Mouse (Mus musculus): ENCODE results near the gene Hist1h3b. TPM values are rescaled to one million over a fixed set of nuclear protein-coding genes. Genes with fewer than 3 reads are reported as not detected.

Gene Hist1h3b
- 17.1 TPM for total RNA-seq (2023)

DNA sequence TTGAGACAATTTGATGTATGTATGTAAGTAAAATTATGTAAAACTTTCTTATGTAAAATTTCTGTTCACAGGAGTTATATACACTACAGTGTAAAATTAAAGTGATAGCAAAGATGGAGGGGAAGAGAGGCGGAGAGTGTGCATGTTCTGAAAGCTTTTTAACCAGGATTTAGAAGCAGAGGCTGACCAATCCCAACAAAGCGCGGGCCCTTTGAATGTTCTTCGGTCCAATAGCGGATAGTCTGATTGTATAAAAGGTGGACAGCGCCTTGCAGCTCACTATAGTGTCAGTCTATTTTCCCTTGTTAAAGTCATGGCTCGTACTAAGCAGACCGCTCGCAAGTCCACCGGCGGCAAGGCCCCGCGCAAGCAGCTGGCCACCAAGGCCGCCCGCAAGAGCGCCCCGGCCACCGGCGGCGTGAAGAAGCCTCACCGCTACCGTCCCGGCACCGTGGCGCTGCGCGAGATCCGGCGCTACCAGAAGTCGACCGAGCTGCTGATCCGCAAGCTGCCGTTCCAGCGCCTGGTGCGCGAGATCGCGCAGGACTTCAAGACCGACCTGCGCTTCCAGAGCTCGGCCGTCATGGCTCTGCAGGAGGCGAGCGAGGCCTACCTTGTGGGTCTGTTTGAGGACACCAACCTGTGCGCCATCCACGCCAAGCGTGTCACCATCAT is at the start of gene Hist1h3b:
Gene Hist1h3b, plus strand, starts transcription at position 201 of the 675 bp plus-strand sequence.

DNA sequence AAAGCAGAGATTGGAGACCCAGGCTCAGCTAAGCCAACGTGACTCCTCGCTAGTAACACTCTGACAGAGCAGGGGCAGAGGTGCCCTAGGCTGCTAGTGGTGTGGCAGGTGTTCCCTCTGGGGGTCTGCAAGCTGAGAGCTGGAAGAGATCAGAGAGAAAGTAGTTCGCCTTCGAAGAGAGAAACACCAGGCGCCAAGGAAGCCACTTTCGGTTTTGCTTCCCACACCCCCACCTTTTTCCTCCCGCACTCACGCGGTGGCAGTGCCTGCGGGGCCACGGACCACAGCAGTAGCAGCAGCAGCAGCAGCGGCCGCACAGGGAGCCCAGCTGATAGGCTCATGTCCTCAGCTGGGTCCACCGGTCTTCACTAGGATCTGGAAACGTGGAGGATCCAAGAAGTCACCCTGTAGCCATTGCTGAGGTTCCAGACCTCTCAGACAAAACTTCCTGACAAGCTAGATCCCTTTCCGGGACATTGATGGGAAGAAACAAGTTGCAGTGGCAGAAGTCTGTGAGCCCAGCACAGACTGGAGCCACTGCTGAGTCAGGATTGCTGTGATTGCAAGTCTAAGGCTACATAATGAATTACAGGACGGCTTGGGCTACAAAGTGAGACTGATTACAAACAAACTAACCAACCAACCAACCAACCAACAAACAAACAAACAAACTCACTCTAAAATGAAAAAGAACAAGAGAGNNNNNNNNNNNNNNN is 41.5 kb upstream of the Hist1h3b start, which contains the start of gene Hfe:
Gene Hfe, minus strand, starts transcription at position 481 of the 716 bp plus-strand sequence.

DNA sequence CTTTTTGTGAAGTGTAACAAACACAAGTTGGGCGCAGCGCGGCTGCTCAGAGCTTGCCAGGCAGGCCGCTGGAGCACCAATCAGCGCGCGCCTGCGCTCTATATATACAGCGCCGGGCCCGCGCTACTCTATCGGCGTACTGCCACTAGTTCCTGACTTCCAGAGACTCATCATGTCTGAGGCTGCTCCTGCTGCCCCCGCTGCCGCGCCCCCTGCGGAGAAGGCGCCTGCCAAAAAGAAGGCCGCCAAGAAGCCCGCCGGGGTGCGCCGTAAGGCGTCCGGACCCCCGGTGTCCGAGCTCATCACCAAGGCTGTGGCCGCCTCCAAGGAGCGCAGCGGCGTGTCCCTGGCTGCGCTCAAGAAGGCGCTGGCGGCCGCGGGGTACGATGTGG is 13.4 kb upstream of the Hist1h3b start, which contains the start of gene Hist1h1c:
Gene Hist1h1c, plus strand, starts transcription at position 132 of the 392 bp plus-strand sequence.

DNA sequence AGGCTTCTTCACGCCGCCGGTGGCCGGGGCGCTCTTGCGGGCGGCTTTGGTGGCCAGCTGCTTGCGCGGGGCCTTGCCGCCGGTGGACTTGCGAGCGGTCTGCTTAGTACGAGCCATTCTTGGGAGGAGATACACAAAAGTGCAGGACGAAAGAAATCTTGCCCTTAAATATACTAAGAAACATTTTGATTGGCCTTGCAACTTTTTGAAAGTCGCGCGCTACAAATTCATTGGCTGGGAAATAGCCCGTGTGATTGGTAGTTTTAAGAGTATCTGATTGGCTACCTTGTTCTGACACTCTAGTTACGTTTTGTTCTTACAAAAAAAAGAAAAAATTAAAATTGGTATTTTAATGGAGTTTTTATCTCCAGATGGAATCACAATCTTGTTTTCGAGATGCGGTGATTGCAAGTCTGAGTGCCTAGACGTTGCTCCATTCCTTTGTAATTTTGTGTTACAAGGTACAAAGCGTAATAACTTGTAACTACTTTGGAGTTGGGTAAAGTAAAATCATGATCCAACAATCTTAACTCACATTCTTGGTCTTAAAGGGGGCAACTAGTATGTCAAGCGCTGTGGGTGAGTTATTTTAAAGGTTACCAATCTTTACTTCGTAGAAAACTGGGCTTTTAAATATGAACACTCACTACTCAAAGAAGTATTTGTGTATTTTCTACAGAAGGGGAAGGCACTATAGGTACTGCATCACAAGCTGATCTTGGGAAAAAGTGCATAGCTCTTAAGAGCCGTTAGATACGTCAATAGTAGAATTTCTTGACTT is 6.5 kb upstream of the Hist1h3b start, which contains the start of gene Hist1h3c:
Gene Hist1h3c, minus strand, starts transcription at position 222 of the 781 bp plus-strand sequence.

DNA sequence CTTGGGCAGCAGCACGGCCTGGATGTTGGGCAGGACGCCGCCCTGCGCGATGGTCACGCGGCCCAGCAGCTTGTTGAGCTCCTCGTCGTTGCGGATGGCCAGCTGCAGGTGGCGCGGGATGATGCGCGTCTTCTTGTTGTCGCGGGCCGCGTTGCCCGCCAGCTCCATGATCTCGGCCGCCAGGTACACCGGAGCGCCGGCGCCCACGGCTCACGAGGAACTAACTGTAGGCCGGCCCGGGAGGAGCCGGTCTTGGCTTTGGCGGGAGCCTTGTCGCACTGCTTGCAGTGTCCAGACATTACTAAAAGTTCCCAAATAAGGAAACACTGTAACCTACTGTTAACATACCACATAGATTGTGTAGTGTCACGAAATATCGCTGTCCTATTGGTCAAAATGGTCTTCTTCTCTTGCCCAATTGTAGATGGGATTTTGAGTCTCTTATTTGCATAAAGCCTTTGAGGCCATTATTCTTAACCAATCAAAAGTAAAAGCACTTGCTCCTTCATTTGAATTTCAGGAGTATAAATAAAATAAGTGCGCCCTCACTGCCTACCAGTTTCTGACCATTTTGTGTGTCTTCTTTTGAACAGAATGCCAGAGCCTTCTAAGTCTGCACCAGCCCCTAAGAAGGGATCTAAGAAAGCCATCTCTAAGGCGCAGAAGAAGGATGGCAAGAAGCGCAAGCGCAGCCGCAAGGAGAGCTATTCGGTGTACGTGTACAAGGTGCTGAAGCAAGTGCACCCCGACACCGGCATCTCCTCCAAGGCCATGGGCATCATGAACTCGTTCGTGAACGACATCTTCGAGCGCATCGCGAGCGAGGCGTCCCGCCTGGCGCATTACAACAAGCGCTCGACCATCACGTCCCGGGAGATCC is 5.6 kb upstream of the Hist1h3b start, which contains the start of gene Hist1h2bb:
Gene Hist1h2bb, plus strand, starts transcription at position 534 of the 880 bp plus-strand sequence.

DNA sequence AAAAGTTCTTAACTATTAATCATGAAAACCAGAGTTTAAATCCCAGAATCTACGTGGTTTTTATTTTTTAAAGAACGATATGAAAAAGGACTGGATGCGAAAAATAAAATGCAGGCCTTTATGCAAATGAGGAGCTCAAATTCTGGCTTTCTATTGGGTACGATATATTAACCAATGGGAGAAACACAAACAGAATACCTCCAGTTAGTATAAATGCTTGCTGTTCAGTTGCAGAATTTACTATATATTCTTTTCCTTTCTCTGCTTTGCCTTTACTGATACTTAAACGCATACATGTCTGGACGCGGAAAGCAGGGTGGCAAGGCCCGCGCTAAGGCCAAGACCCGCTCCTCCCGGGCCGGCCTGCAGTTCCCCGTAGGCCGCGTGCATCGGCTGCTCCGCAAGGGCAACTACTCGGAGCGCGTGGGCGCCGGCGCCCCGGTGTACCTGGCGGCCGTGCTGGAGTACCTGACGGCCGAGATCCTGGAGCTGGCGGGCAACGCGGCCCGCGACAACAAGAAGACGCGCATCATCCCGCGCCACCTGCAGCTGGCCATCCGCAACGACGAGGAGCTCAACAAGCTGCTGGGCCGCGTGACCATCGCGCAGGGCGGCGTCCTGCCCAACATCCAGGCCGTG is 1.1 kb upstream of the Hist1h3b start, which contains the start of gene Hist1h2ab:
Gene Hist1h2ab, plus strand, starts transcription at position 288 of the 639 bp plus-strand sequence.

GRCm38 (mm10) chr13:23756790-23757189 is 4.7 kb downstream of the Hist1h3b start, which contains the start of gene Hist1h4b:
Gene Hist1h4b, plus strand, starts transcription at chr13:23757013.

DNA sequence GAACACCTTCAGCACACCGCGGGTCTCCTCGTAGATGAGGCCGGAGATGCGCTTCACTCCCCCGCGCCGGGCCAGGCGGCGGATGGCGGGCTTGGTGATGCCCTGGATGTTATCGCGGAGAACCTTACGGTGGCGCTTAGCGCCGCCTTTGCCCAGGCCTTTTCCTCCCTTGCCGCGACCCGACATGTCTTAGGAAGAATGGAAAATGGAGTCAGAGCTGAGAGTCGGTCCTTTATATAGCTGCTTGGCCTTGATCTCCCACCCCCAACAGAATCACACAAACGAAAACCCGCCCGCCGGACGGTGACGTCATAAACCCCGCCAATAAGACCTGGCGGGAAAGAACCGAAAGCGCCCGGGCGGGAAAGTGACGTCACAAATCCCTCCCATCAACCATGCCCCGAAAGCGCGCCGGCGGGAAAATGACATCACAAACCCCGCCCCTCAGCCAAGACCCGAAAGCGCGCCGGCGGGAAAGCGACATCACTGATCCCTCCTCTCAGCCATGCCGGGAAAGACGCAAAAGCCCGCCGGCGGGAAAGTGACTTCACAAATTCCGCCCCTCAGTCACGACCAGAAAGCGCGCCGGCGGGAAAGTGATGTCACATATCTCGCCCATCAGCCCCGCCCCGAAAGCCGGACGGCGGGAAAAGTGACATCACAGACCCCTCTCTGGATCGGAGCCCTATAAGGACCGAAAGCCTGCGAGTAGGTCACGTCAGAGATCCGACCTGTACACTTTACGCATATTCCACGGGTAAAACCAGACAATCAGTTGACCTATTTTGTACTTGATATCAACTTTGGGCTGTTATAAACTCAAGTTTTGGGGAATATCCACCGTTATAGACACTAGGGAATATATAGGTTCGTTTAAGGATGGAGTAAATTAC is 9.2 kb downstream of the Hist1h3b start, which contains the start of gene Hist1h4a:
Gene Hist1h4a, minus strand, starts transcription at position 259 of the 893 bp plus-strand sequence.

GRCm38 (mm10) chr13:23761871-23762821 is 10.1 kb downstream of the Hist1h3b start, which contains the start of gene Hist1h3a:
Gene Hist1h3a, minus strand, starts transcription at chr13:23762386.

DNA sequence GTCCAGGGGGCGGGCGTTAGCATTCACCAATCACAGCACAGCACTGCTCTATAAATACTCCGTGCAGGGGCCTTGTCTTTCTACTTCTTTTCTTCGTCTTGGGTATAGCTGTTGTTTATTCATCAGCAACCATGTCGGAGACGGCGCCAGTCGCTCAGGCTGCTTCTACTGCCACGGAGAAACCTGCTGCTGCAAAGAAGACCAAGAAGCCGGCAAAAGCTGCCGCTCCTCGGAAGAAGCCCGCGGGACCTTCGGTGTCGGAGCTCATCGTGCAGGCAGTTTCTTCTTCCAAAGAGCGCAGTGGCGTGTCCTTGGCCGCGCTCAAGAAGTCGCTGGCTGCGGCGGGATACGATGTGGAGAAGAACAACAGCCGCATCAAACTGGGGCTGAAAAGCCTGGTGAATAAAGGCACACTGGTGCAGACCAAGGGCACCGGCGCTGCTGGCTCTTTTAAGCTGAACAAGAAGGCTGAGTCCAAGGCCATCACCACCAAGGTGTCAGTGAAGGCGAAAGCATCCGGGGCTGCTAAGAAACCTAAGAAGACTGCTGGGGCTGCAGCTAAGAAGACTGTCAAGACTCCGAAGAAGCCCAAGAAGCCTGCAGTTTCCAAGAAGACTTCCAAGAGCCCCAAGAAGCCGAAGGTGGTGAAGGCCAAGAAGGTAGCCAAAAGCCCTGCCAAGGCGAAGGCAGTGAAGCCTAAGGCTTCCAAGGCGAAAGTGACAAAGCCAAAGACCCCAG is 11.7 kb downstream of the Hist1h3b start, which contains the start of gene Hist1h1a:
Gene Hist1h1a, plus strand, starts transcription at position 81 of the 738 bp plus-strand sequence.

GRCm38 (mm10) chr13:23769613-23770012 is 17.5 kb downstream of the Hist1h3b start, which contains the start of gene Trim38:
Gene Trim38, plus strand, starts transcription at chr13:23769913.

Other genes starting within 250 kb of the Hist1h3b start
- gene Hist1h4h, start 221.2 kb upstream of the Hist1h3b start, total RNA-seq (2023): 235 TPM
- gene Hist1h2af, start 218.4 kb upstream of the Hist1h3b start, total RNA-seq (2023): 10.3 TPM
- 2.5 TPM for gene Hist1h3g, start 216.8 kb upstream of the Hist1h3b start, total RNA-seq (2023)
- gene Hist1h2bh, start 208.9 kb upstream of the Hist1h3b start, total RNA-seq (2023): 3.6 TPM
- gene Hist1h3f, start 208.2 kb upstream of the Hist1h3b start, total RNA-seq (2023): 57.2 TPM
- gene Hist1h4f, start 200.6 kb upstream of the Hist1h3b start, total RNA-seq (2023): 35.5 TPM
- gene Hist1h1d, start 199.0 kb upstream of the Hist1h3b start, total RNA-seq (2023): 8.0 TPM
- gene Hist1h3e, start 189.9 kb upstream of the Hist1h3b start, total RNA-seq (2023): 113 TPM
- 10.3 TPM for gene Hist1h2ae, start 181.0 kb upstream of the Hist1h3b start, total RNA-seq (2023)
- gene Hist1h2bg, start 180.9 kb upstream of the Hist1h3b start, total RNA-seq (2023): 137 TPM
- gene Hist1h2bf, start 178.1 kb upstream of the Hist1h3b start, total RNA-seq (2023): 88.7 TPM
- 2.5 TPM for gene Hist1h2ad, start 177.9 kb upstream of the Hist1h3b start, total RNA-seq (2023)
- gene Hist1h3d, start 176.5 kb upstream of the Hist1h3b start, total RNA-seq (2023): 2.8 TPM
- gene Hist1h4d, start 170.7 kb upstream of the Hist1h3b start, total RNA-seq (2023): 122 TPM
- gene Hist1h2be, start 131.1 kb upstream of the Hist1h3b start, total RNA-seq (2023): 14.7 TPM
- gene Hist1h1e, start 129.7 kb upstream of the Hist1h3b start, total RNA-seq (2023): 187 TPM
- gene Hist1h2ac, start 68.3 kb upstream of the Hist1h3b start, total RNA-seq (2023): 6.8 TPM
- 7.9 TPM for gene Hist1h2bc, start 68.1 kb upstream of the Hist1h3b start, total RNA-seq (2023)
- not detected for gene Hist1h1t, start 56.5 kb upstream of the Hist1h3b start, total RNA-seq (2023)
- gene Hist1h4c, start 53.8 kb upstream of the Hist1h3b start, total RNA-seq (2023): 147 TPM
- gene Hfe, start 41.4 kb upstream of the Hist1h3b start, total RNA-seq (2023): 2.7 TPM
- gene Hist1h1c, start 13.5 kb upstream of the Hist1h3b start, total RNA-seq (2023): 839 TPM
- gene Hist1h3c, start 6.7 kb upstream of the Hist1h3b start, total RNA-seq (2023): 4.1 TPM
- gene Hist1h2bb, start 5.5 kb upstream of the Hist1h3b start, total RNA-seq (2023): 15.1 TPM
- 16.9 TPM for gene Hist1h2ab, start 1.1 kb upstream of the Hist1h3b start, total RNA-seq (2023)
- 49.5 TPM for gene Hist1h4b, start 4.7 kb downstream of the Hist1h3b start, total RNA-seq (2023)
- 122 TPM for gene Hist1h4a, start 9.0 kb downstream of the Hist1h3b start, total RNA-seq (2023)
- gene Hist1h3a, start 10.1 kb downstream of the Hist1h3b start, total RNA-seq (2023): 170 TPM
- gene Hist1h1a, start 11.4 kb downstream of the Hist1h3b start, total RNA-seq (2023): 23.5 TPM
- gene Trim38, start 17.6 kb downstream of the Hist1h3b start, total RNA-seq (2023): not detected
- not detected for gene Slc17a2, start 54.7 kb downstream of the Hist1h3b start, total RNA-seq (2023)
- not detected for gene Slc17a3, start 87.2 kb downstream of the Hist1h3b start, total RNA-seq (2023)
- gene Slc17a1, start 115.5 kb downstream of the Hist1h3b start, total RNA-seq (2023): not detected
- not detected for gene Slc17a4, start 162.7 kb downstream of the Hist1h3b start, total RNA-seq (2023)
- gene Hist1h2ba, start 181.9 kb downstream of the Hist1h3b start, total RNA-seq (2023): not detected
- gene Hist1h2aa, start 182.2 kb downstream of the Hist1h3b start, total RNA-seq (2023): not detected
- not detected for gene Scgn, start 238.9 kb downstream of the Hist1h3b start, total RNA-seq (2023)

Measured in CD8-positive naive resting alpha-beta T cell, adult 57 days (primary cell).